Mouse (Mus musculus): ENCODE measurements around the gene Slc6a9.

- no peak for TF ChIP-seq POLR2A (IDR thresholded peaks at IDR 0.05; ENCODE audit: extremely low read depth, insufficient read depth, low read length)
- no peak for TF ChIP-seq CTCF (IDR thresholded peaks at IDR 0.05; ENCODE audit: low read depth, low read length)
Observed at GRCm38 (mm10) chr4:117840821-117841220, 6.5 kb downstream of the Slc6a9 start.
